In the genomic region with DNA sequence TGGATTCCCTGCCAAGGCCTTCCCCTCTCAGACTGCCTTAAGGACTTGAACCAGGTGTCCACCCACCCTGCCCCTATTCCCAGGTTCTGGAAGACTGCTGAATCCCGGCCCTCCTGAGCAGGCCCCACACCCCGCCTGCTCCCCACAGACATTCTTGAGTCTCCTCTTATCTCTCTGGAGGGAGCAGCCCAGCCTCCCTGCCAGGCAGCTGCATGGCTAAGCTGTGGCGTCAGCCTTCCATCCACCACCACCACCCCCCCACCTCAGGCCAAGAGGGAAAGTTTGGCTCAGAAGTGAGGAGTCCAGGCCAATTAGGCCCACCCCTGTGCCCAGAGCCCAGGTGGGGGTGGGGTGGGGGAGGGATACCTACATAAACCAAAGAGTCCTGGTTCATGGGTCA, we compare ENCODE assay signal across 10 mouse cellular contexts. TPM values are rescaled to one million over a fixed set of nuclear protein-coding genes. Genes with fewer than 3 reads are reported as not detected.
DNase-seq lines count a peak whose midpoint lies in the region; ATAC-seq and TF ChIP-seq lines count a peak whose summit lies in the region.
"Had no signal": no experiment of that assay in that cellular context is flagged by ENCODE, and none has a peak within 500 bp of the region (broad histone marks: within the 10 kb centered on the region; RNA-seq: fewer than 3 reads in every experiment).

No protein-coding gene starts in this region.

- peak; percentile 58 to 60 for DNase-seq in lung, adult 18-20 months
- no peak for DNase-seq in lung, postnatal 14 days
- peak; percentile 58 for DNase-seq in yolk sac, embryonic 10.5 days (ENCODE audit: low spot score)
- no peak for DNase-seq in spleen, postnatal 4 days (ENCODE audit: low spot score in 2 of 2)
- no peak for DNase-seq in forebrain, embryonic 11.5 days (ENCODE audit: low spot score)
- DNase-seq: cerebellum, postnatal 14 days; kidney, adult 8-10 months had no signal

- no peaks in the 10 kb centered on the region for H3K9me3 ChIP-seq in intestine, postnatal 0 days (ENCODE audit: control insufficient read depth)
- H3K9me3 ChIP-seq in lung, embryonic 15.5 days: no peaks in the 10 kb centered on the region
- H3K9me3 ChIP-seq in forebrain, embryonic 16.5 days (ENCODE audit: control insufficient read depth, low read length): no peaks in the 10 kb centered on the region
- H3K9me3 ChIP-seq in forebrain, embryonic 11.5 days (ENCODE audit: control insufficient read depth, low read length): no peaks in the 10 kb centered on the region

- no peak overlapping the region for H3K4me3 ChIP-seq in intestine, postnatal 0 days (ENCODE audit: low read depth, low read length)
- H3K4me3 ChIP-seq in lung, embryonic 15.5 days: no peak overlapping the region
- H3K4me3 ChIP-seq in forebrain, embryonic 16.5 days (replicated peaks; ENCODE audit: low read length): no peak overlapping the region
- H3K4me3 ChIP-seq in forebrain, embryonic 11.5 days (ENCODE audit: low read depth, low read length): no peak overlapping the region

- 40% methylated on average over 3 of the region's 3 CpGs for WGBS in intestine, postnatal 0 days
- WGBS in lung, embryonic 15.5 days: 24% methylated on average over 3 of the region's 3 CpGs
- 52% methylated on average over 3 of the region's 3 CpGs for WGBS in forebrain, embryonic 16.5 days
- 71% methylated on average over 3 of the region's 3 CpGs for WGBS in forebrain, embryonic 11.5 days

- H3K27ac ChIP-seq in intestine, postnatal 0 days (ENCODE audit: low read depth, low read length): no peak overlapping the region; the same call in 1 of the 2 replicates
- no peak overlapping the region for H3K27ac ChIP-seq in lung, embryonic 15.5 days
- no peak overlapping the region for H3K27ac ChIP-seq in forebrain, embryonic 16.5 days (ENCODE audit: low read length)
- no peak overlapping the region for H3K27ac ChIP-seq in forebrain, embryonic 11.5 days (ENCODE audit: low read depth, low read length)

- no peak overlapping the region for H3K9ac ChIP-seq in intestine, postnatal 0 days (ENCODE audit: low read depth, low read length)
- no peak overlapping the region for H3K9ac ChIP-seq in lung, embryonic 15.5 days
- H3K9ac ChIP-seq in forebrain, embryonic 16.5 days (replicated peaks; ENCODE audit: low read depth, low read length): no peak overlapping the region
- H3K9ac ChIP-seq in forebrain, embryonic 11.5 days (ENCODE audit: low read length): no peak overlapping the region

- no peak for TF ChIP-seq CTCF in intestine, postnatal 0 days (IDR thresholded peaks at IDR 0.05; ENCODE audit: low read depth)

- H3K27me3 ChIP-seq in intestine, postnatal 0 days (replicated peaks; ENCODE audit: control insufficient read depth, insufficient read depth, low read length): no peaks in the 10 kb centered on the region
- no peaks in the 10 kb centered on the region for H3K27me3 ChIP-seq in lung, embryonic 15.5 days
- peaks cover 6% of the 10 kb centered on the region for H3K27me3 ChIP-seq in forebrain, embryonic 16.5 days (replicated peaks; ENCODE audit: control insufficient read depth, insufficient read depth, low read length)
- H3K27me3 ChIP-seq in forebrain, embryonic 11.5 days (ENCODE audit: control insufficient read depth, insufficient read depth, low read length): peaks cover 9% of the 10 kb centered on the region

- peak overlapping the region; percentile 92 for H3K4me2 ChIP-seq in intestine, postnatal 0 days (replicated peaks; ENCODE audit: low read depth)
- H3K4me2 ChIP-seq in lung, embryonic 15.5 days: peak overlapping the region; percentile 17; the same call in 1 of the 2 replicates
- no peak overlapping the region for H3K4me2 ChIP-seq in forebrain, embryonic 16.5 days (ENCODE audit: low read length)
- H3K4me2 ChIP-seq in forebrain, embryonic 11.5 days (ENCODE audit: low read depth, low read length, severe bottlenecking): no peak overlapping the region

- H3K36me3 ChIP-seq in intestine, postnatal 0 days (ENCODE audit: control insufficient read depth, insufficient read depth): peaks cover 2% of the 10 kb centered on the region; the same call in 1 of the 2 replicates
- H3K36me3 ChIP-seq in lung, embryonic 15.5 days: no peaks in the 10 kb centered on the region
- no peaks in the 10 kb centered on the region for H3K36me3 ChIP-seq in forebrain, embryonic 16.5 days (ENCODE audit: control insufficient read depth, insufficient read depth)
- no peaks in the 10 kb centered on the region for H3K36me3 ChIP-seq in forebrain, embryonic 11.5 days (ENCODE audit: control insufficient read depth, insufficient read depth, low read length)

- H3K4me1 ChIP-seq in intestine, postnatal 0 days (replicated peaks; ENCODE audit: control insufficient read depth, insufficient read depth, low read length): peaks cover 14% of the 10 kb centered on the region; the same call in 1 of the 2 replicates
- peaks cover 32% of the 10 kb centered on the region for H3K4me1 ChIP-seq in lung, embryonic 15.5 days
- H3K4me1 ChIP-seq in forebrain, embryonic 16.5 days (replicated peaks; ENCODE audit: control insufficient read depth, insufficient read depth, low read length): peaks cover 5% of the 10 kb centered on the region
- H3K4me1 ChIP-seq in forebrain, embryonic 11.5 days (replicated peaks; ENCODE audit: control insufficient read depth, insufficient read depth, low read length): peaks cover 10% of the 10 kb centered on the region

- ATAC-seq in intestine, postnatal 0 days: no peak
- peak; percentile 36; the same call in 1 of the 2 replicates for ATAC-seq in lung, embryonic 15.5 days (ENCODE audit: borderline replicate concordance, extremely low read depth, low FRiP score, low TSS enrichment)
- ATAC-seq in forebrain, embryonic 16.5 days: no peak
- no peak for ATAC-seq in forebrain, embryonic 11.5 days (replicated peaks; ENCODE audit: low FRiP score)

RNA-seq across cellular contexts. Expression of gene Myrf, which starts 2.1 kb away (rescaled TPM):
- polyA plus RNA-seq in intestine, postnatal 0 days (2015; fragmentation: Nextera tagmentation; extraction: Ambion mirVana): 4.1 and 4.5 TPM in 2 replicates
- polyA plus RNA-seq in lung, embryonic 15.5 days (2015; fragmentation: Nextera tagmentation; extraction: Ambion mirVana): 5.6 and 6.5 TPM in 2 replicates
- 0.29 and 0.30 TPM in 2 replicates for polyA plus RNA-seq in forebrain, embryonic 16.5 days (2015; fragmentation: Nextera tagmentation; extraction: Ambion mirVana)
- 1.8 and 2.1 TPM in 2 replicates for polyA plus RNA-seq in forebrain, embryonic 11.5 days (2014; fragmentation: Nextera tagmentation; extraction: Ambion mirVana)

RNA-seq across cellular contexts. Expression of gene Fen1, which starts 34.5 kb away (rescaled TPM):
- polyA plus RNA-seq in intestine, postnatal 0 days (2015; fragmentation: Nextera tagmentation; extraction: Ambion mirVana): 30.4 and 33.0 TPM in 2 replicates
- 119 and 120 TPM in 2 replicates for polyA plus RNA-seq in lung, embryonic 15.5 days (2015; fragmentation: Nextera tagmentation; extraction: Ambion mirVana)
- polyA plus RNA-seq in forebrain, embryonic 16.5 days (2015; fragmentation: Nextera tagmentation; extraction: Ambion mirVana): 47.4 and 48.9 TPM in 2 replicates
- 151 TPM in 2 replicates for polyA plus RNA-seq in forebrain, embryonic 11.5 days (2014; fragmentation: Nextera tagmentation; extraction: Ambion mirVana)

RNA-seq across cellular contexts. Expression of gene Tmem258, which starts 34.7 kb away (rescaled TPM):
- 339 and 369 TPM in 2 replicates for polyA plus RNA-seq in intestine, postnatal 0 days (2015; fragmentation: Nextera tagmentation; extraction: Ambion mirVana)
- polyA plus RNA-seq in lung, embryonic 15.5 days (2015; fragmentation: Nextera tagmentation; extraction: Ambion mirVana): 440 and 459 TPM in 2 replicates
- 324 and 352 TPM in 2 replicates for polyA plus RNA-seq in forebrain, embryonic 16.5 days (2015; fragmentation: Nextera tagmentation; extraction: Ambion mirVana)
- 320 and 330 TPM in 2 replicates for polyA plus RNA-seq in forebrain, embryonic 11.5 days (2014; fragmentation: Nextera tagmentation; extraction: Ambion mirVana)

RNA-seq across cellular contexts. Expression of gene Fads1, which starts 55.8 kb away (rescaled TPM):
- polyA plus RNA-seq in intestine, postnatal 0 days (2015; fragmentation: Nextera tagmentation; extraction: Ambion mirVana): 26.9 and 29.8 TPM in 2 replicates
- polyA plus RNA-seq in lung, embryonic 15.5 days (2015; fragmentation: Nextera tagmentation; extraction: Ambion mirVana): 101 and 106 TPM in 2 replicates
- polyA plus RNA-seq in forebrain, embryonic 16.5 days (2015; fragmentation: Nextera tagmentation; extraction: Ambion mirVana): 171 and 179 TPM in 2 replicates
- polyA plus RNA-seq in forebrain, embryonic 11.5 days (2014; fragmentation: Nextera tagmentation; extraction: Ambion mirVana): 192 and 196 TPM in 2 replicates

Comparison
In these comparisons a context has a peak if more than half of its experiments do, and no peak if none do; other contexts are left out.
1. DNase-seq: peak in lung, adult 18-20 months (2 of 2) and yolk sac, embryonic 10.5 days (single experiment); none in lung, postnatal 14 days (single experiment), spleen, postnatal 4 days (0 of 2) and forebrain, embryonic 11.5 days (single experiment).
2. H3K4me2 ChIP-seq: peak in intestine, postnatal 0 days (single experiment) and lung, embryonic 15.5 days (single experiment); none in forebrain, embryonic 16.5 days (single experiment) and forebrain, embryonic 11.5 days (single experiment).